Mouse (Mus musculus) megakaryocyte, embryonic 14.5 days (primary cell): ENCODE data around the gene Clec2i.

Source experiments
- FLI1 ChIP-seq: IDR thresholded peaks from 2 replicates; pipeline ENCODE4 v1.6.1; 2012; ENCODE audit warnings: low read length, inconsistent platforms, mixed read lengths
- GATA1 ChIP-seq: IDR thresholded peaks from 3 replicates; pipeline ENCODE4 v1.6.1; 2012; ENCODE audit warnings: mixed read lengths, low read length, inconsistent platforms, borderline replicate concordance

GRCm38 (mm10) chr6:128844586-128845080 lies 42.8 kb upstream of the Clec2i start:
- no peak for TF ChIP-seq FLI1
- TF ChIP-seq GATA1, result no peak
